Mouse (Mus musculus): ENCODE data around the gene Gfer. TPM values are rescaled to one million over a fixed set of nuclear protein-coding genes. Genes with fewer than 3 reads are reported as not detected.

The Gfer gene
- polyA plus RNA-seq, 1 experiment from 2014 or later = 43.3 TPM

DNA sequence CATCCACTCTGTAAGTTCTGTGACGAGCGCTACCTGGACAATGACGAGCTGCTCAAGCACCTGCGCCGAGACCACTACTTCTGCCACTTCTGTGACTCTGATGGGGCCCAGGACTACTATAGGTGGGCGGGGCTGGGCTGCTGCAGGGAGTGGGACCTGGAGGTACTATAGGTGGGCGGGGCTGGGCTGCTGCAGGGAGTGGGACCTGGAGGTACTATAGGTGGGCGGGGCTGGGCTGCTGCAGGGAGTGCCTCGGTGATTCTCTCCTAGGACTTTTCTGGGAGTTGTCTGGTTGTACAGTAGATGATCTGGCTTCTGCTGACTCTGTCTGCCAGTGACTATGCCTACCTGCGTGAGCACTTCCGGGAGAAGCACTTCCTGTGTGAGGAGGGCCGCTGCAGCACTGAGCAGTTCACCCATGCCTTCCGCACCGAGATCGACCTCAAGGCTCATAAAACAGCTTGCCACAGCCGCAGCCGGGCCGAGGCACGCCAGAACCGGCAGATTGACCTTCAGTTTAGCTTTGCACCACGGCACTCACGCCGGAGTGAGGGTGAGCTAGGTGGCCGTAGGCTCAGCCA lies 18.4 kb downstream of the Gfer start:
- no peak for ATAC-seq (replicated peaks; ENCODE audit: low FRiP score, low read depth)
- Histone ChIP-seq H3K9ac (ENCODE audit: low read depth, low read length) (no peak overlapping the region), H3K36me3 (ENCODE audit: insufficient read depth, low read length) (peaks cover 48% of the 10 kb centered on the region), H3K27me3 (ENCODE audit: insufficient read depth, low read length) (no peaks in the 10 kb centered on the region), H3K4me3 (replicated peaks; ENCODE audit: low read depth, low read length) (no peak overlapping the region), H3K9me3 (replicated peaks; ENCODE audit: low read length) (no peaks in the 10 kb centered on the region), H3K4me2 (ENCODE audit: low read length) (no peak overlapping the region), H3K4me1 (replicated peaks; ENCODE audit: insufficient read depth, low read length) (no peaks in the 10 kb centered on the region), H3K27ac (no peak overlapping the region)
- no peak for TF ChIP-seq CTCF (IDR thresholded peaks at IDR 0.05; ENCODE audit: low read depth)
- WGBS = 81% methylated on average over 24 of the region's 24 CpGs
- no peak for DNase-seq (ENCODE audit: low spot score)

DNA sequence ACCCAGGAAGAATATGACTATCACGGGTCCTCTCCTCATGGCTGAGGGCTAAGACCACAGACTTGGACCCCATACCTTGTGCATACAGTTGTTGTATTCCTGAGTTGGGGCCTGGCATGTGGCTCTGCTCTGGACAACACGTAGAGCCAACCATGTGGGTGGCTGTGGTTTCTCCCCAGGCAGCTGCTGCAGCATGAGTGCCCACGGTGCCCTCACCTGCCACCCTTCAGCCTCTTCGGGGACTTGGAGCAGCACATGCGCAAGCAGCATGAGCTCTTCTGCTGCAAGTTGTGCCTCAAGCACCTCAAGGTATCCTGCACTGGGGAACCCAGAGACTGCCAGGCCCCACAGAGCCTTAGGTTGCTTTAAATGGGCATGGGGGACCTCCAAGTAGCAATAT lies 19.1 kb downstream of the Gfer start:
- DNase-seq (ENCODE audit: low spot score) (no peak), ATAC-seq (replicated peaks; ENCODE audit: low FRiP score, low read depth) (no peak)
- peaks cover 6% of the 10 kb centered on the region for H3K4me1 ChIP-seq (replicated peaks; ENCODE audit: insufficient read depth, low read length)
- H3K4me3 ChIP-seq (replicated peaks; ENCODE audit: low read depth, low read length) = no peak overlapping the region
- H3K27ac ChIP-seq = no peak overlapping the region
- no peaks in the 10 kb centered on the region for H3K27me3 ChIP-seq (ENCODE audit: insufficient read depth, low read length)
- WGBS = 93% methylated on average over 5 of the region's 5 CpGs
- TF ChIP-seq CTCF (IDR thresholded peaks at IDR 0.05; ENCODE audit: low read depth) = no peak
- H3K9ac ChIP-seq (ENCODE audit: low read depth, low read length) = no peak overlapping the region
- peaks cover 45% of the 10 kb centered on the region for H3K36me3 ChIP-seq (ENCODE audit: insufficient read depth, low read length)
- no peaks in the 10 kb centered on the region for H3K9me3 ChIP-seq (replicated peaks; ENCODE audit: low read length)
- H3K4me2 ChIP-seq (ENCODE audit: low read length) = no peak overlapping the region

DNA sequence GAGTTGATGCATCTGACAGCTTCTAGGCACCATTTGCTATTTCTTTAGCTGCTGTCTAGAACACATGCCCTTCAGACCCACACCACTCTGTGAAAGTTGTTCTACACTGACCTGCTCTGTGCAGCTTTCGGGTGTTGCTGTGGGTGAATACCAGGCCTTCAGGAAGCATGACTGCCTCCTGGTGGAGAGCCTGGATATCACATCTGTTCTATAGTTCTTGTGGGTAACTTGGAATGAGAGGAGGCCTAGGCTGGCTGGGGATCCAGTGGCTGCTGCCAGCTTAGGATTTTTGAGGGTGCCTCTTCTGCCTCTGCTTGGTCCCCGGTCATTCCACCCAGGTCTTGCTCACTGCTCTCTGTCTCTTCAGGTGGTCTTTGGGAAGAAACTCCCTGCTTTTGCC lies 19.8 kb downstream of the Gfer start:
- Histone ChIP-seq H3K4me3 (replicated peaks; ENCODE audit: low read depth, low read length) (no peak overlapping the region), H3K4me1 (replicated peaks; ENCODE audit: insufficient read depth, low read length) (peaks cover 13% of the 10 kb centered on the region), H3K9ac (ENCODE audit: low read depth, low read length) (no peak overlapping the region), H3K27ac (no peak overlapping the region), H3K4me2 (ENCODE audit: low read length) (no peak overlapping the region), H3K36me3 (ENCODE audit: insufficient read depth, low read length) (peaks cover 41% of the 10 kb centered on the region), H3K27me3 (ENCODE audit: insufficient read depth, low read length) (no peaks in the 10 kb centered on the region), H3K9me3 (replicated peaks; ENCODE audit: low read length) (no peaks in the 10 kb centered on the region)
- WGBS = 64% methylated on average over 2 of the region's 2 CpGs
- peak; percentile 85 for TF ChIP-seq CTCF (IDR thresholded peaks at IDR 0.05; ENCODE audit: low read depth)
- ATAC-seq (replicated peaks; ENCODE audit: low FRiP score, low read depth) = 0 out of 2 replicates have a peak, but pooled peaks have one; percentile 23
- peak; percentile 85 for DNase-seq (ENCODE audit: low spot score)

DNA sequence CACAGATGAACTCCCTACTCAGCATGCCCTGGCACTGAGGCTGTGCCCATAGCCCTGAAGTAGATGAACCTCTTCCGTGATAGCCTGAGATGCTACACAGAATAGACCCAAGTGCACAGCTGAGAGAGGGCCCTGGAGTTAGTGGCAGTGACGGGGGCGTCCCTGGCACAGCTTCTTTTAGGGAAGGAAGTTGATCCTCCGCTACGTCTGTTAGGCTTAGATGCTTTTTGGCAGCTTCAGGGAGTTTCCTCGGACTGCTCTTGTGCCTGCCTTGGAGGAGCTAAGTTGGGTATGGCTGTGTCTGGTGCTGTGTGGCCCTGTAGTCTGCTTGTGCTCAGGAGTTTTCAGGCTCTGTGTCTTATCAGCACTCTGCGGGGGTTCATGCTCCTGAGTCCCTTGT lies 21.7 kb downstream of the Gfer start:
- Histone ChIP-seq H3K4me2 (ENCODE audit: low read length) (no peak overlapping the region), H3K4me1 (replicated peaks; ENCODE audit: insufficient read depth, low read length) (peaks cover 21% of the 10 kb centered on the region), H3K27me3 (ENCODE audit: insufficient read depth, low read length) (no peaks in the 10 kb centered on the region), H3K4me3 (replicated peaks; ENCODE audit: low read depth, low read length) (no peak overlapping the region), H3K9me3 (replicated peaks; ENCODE audit: low read length) (no peaks in the 10 kb centered on the region), H3K36me3 (ENCODE audit: insufficient read depth, low read length) (peaks cover 25% of the 10 kb centered on the region), H3K9ac (ENCODE audit: low read depth, low read length) (no peak overlapping the region), H3K27ac (no peak overlapping the region)
- WGBS = 78% methylated on average over 7 of the region's 7 CpGs
- DNase-seq (ENCODE audit: low spot score) (no peak), ATAC-seq (replicated peaks; ENCODE audit: low FRiP score, low read depth) (no peak)
- no peak for TF ChIP-seq CTCF (IDR thresholded peaks at IDR 0.05; ENCODE audit: low read depth)

DNA sequence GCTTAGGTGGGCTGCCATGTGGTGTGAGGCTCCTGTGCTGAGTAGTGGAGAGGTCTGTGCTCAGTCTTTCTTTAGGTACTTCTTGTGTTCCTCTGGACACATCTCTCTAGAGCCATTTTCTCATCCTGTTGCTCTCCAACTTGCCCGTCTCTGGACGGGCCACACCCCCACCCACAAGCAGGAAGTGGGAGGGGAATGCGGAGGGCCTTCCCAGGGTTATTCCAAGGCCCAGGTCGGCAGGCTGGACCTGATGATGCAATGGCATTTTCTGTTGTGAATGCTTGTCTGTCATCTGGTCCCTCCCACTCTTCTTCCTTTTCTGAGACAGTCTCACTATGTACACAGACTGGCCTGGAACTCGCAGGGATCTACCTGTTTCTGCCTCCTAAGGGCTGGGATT lies 23.8 kb downstream of the Gfer start:
- H3K4me1 ChIP-seq (replicated peaks; ENCODE audit: insufficient read depth, low read length) = peaks cover 21% of the 10 kb centered on the region
- DNase-seq (ENCODE audit: low spot score) = peak; percentile 71
- H3K36me3 ChIP-seq (ENCODE audit: insufficient read depth, low read length) = peaks cover 5% of the 10 kb centered on the region
- H3K27ac ChIP-seq = no peak overlapping the region; the same call in 1 of the 2 replicates
- no peaks in the 10 kb centered on the region for H3K27me3 ChIP-seq (ENCODE audit: insufficient read depth, low read length)
- no peak overlapping the region for H3K9ac ChIP-seq (ENCODE audit: low read depth, low read length)
- peak overlapping the region; percentile 30 for H3K4me2 ChIP-seq (ENCODE audit: low read length)
- H3K9me3 ChIP-seq (replicated peaks; ENCODE audit: low read length) = no peaks in the 10 kb centered on the region
- WGBS = 14% methylated on average over 5 of the region's 5 CpGs
- 0 out of 2 replicates have a peak, but pooled peaks have one; percentile 1 for ATAC-seq (replicated peaks; ENCODE audit: low FRiP score, low read depth)
- H3K4me3 ChIP-seq (replicated peaks; ENCODE audit: low read depth, low read length) = no peak overlapping the region
- no peak for TF ChIP-seq CTCF (IDR thresholded peaks at IDR 0.05; ENCODE audit: low read depth)

DNA sequence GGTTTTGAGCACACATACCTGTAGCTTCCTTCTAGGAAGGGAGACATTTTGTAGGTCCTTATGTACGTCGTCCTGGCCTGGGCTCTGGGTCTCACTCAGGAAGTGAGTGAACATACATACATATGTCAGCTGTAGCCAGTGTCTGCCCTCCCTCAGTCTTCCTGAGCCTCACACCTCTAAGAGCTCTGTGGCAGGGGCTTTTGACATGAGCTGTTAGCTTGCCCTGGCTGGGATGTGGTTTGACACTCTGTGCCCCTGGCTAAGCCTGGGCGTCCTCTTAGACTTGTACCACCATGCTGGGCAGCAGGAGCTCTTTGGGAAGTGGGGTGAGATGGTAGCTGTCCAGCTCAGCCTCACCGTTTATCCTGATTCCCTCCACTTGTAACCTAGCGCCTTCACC lies 24.6 kb downstream of the Gfer start:
- peaks cover 21% of the 10 kb centered on the region for H3K4me1 ChIP-seq (replicated peaks; ENCODE audit: insufficient read depth, low read length)
- ATAC-seq (replicated peaks; ENCODE audit: low FRiP score, low read depth) (no peak), DNase-seq (ENCODE audit: low spot score) (no peak)
- H3K36me3 ChIP-seq (ENCODE audit: insufficient read depth, low read length) = no peaks in the 10 kb centered on the region
- H3K27ac ChIP-seq = no peak overlapping the region
- peak overlapping the region; percentile 30; the same call in 1 of the 2 replicates for H3K4me2 ChIP-seq (ENCODE audit: low read length)
- H3K4me3 ChIP-seq (replicated peaks; ENCODE audit: low read depth, low read length) = no peak overlapping the region
- no peaks in the 10 kb centered on the region for H3K9me3 ChIP-seq (replicated peaks; ENCODE audit: low read length)
- no peaks in the 10 kb centered on the region for H3K27me3 ChIP-seq (ENCODE audit: insufficient read depth, low read length)
- H3K9ac ChIP-seq (ENCODE audit: low read depth, low read length) = peak overlapping the region; percentile 6
- no peak for TF ChIP-seq CTCF (IDR thresholded peaks at IDR 0.05; ENCODE audit: low read depth)
- 59% methylated on average over 5 of the region's 5 CpGs for WGBS

Data from kidney, postnatal 0 days (tissue).